Mouse (Mus musculus): ENCODE results near the gene Rexo2.
"Not testable (repeated sequence)": the region's sequence is repeated elsewhere in the genome, so short reads cannot be mapped to it uniquely, and the experiment has no call there.

Rexo2 gene

DNA sequence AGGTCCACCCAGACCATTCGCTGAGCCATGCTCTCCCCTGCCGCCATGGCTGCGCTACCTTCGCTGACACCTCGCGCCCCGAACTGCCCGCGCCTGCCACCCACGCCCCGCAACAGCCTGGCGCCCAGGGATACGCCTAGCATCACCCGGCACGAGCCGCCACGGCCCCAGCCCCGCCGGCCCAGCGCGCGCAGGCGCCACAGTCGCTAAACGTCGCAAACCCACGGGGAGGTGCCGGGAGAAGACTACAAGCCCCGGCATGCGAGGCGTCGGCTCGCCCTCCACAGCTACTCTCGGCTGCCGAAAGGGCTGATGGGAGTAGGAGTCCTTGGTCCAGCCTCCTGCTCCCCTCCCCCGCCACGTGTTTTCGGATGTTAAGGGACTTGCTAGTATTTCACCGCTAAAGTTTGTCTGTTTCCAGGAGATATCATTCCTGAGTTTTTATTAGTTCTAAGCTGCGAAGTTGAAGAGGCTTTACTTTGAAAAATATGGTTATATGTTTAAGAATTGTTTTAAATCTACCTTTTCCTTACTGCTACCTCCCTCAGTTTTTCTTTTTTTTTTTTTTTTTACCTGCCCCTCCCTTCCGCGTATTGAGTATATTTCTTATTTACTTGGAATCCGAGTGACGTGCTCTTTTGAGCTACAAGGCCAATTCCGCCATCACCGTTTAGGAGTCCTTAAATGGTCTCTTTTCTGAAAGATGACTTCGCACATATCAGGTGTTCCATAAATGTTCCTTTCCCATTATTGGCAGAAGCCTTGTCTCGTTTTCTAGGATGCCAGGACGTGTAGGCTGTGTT lies at the start of gene Rexo2:
TSS of gene Rexo2 (minus strand) at position 213 of the 803 bp plus-strand sequence.
- DNase-seq (ENCODE audit: low spot score): peak; percentile 89

DNA sequence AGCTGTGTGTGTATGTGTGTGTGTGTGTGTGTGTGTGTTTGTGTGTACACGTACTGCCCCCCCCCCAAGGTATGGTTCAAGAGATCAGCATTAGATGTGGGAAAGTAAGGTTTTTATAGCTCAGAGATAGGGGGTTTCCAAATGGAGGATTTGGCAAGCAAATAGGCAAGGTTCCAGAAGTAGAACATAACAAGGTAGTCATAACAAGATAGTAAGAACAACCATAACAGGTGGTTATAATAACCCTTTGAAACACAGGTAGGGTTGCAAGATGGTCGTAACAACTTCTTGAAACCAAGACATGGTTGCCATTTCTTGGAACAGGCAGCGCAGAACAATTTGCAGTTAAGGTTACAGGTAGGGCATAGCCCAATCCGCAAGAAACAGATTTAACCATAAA lies 46.1 kb upstream of the Rexo2 start:
- DNase-seq (ENCODE audit: low spot score): no peak

DNA sequence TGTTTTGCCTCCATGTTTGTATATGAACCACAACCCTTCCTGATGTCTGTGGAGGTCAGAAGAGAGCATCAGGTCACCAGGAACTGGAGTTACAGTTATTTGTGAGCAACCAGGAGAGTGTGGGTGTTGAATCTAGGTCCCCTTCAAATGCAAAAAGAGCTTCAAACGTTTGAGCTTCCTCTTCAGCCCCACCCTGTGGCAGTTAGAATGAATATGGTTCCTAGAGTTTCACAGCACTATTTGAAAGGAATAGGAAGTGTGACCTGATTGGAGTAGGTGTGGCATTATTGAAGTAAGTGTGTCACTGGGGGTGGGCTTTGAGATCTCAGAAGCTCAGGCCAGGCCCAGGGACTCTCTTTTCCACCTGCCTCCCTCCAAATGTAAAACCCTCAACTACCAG lies 45.1 kb upstream of the Rexo2 start:
- no peak for DNase-seq (ENCODE audit: low spot score)

DNA sequence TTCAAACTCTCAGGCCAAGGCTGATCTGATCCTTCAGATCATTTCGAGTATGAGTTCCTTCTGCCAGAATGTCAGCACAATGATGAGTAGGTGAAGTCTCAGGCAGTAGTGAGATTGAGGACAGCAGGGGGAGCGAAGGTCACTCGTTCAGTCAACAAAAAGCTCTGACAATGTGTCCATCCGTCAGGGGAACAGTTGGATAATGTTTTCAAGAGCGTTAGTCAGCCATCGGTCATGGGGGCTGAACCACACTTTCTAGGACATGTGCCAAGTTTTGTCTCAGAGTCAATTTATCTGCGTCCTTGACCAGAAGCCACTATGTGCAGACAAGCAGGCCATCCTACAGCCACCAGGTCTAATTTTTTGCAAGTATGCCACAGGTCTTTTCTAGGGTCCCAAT lies 40.0 kb upstream of the Rexo2 start:
- not testable (repeated sequence) for DNase-seq (ENCODE audit: low spot score)

DNA sequence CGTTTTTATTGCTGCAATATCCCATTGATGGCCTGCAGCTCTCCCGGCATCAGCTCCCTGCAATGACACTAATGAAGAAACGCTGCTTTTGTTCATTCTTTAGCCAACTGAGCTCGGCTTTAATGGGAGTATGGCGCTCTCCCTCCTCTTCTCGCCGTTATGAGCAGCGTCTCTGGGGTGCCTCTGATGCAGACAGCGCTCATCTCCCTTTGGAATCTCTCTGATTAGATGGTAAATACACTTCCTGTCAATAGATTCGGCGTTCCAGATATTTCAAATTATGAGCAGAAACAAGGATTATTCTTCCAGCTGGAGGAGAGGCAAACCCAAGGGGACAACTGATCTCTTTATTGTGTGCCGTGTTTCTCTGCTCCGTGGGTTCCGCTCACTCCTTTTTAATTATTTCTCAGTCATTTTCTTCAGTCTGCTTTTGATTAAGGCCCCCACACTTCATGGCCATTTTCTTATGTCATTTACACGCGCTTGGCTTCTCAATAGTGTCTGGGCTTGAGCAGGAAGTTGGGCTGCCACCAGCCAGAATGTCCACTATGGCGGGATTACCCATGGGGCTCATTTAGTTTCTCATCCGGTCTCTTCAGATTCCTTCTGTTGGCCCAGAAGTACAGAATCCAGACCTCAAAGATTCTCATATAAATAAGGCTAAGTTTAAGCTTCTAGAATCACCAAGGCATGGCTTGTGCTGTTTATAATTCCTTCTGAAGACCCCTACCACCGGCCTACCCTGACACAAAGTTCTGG lies 37.1 kb upstream of the Rexo2 start:
- DNase-seq (ENCODE audit: low spot score): no peak

DNA sequence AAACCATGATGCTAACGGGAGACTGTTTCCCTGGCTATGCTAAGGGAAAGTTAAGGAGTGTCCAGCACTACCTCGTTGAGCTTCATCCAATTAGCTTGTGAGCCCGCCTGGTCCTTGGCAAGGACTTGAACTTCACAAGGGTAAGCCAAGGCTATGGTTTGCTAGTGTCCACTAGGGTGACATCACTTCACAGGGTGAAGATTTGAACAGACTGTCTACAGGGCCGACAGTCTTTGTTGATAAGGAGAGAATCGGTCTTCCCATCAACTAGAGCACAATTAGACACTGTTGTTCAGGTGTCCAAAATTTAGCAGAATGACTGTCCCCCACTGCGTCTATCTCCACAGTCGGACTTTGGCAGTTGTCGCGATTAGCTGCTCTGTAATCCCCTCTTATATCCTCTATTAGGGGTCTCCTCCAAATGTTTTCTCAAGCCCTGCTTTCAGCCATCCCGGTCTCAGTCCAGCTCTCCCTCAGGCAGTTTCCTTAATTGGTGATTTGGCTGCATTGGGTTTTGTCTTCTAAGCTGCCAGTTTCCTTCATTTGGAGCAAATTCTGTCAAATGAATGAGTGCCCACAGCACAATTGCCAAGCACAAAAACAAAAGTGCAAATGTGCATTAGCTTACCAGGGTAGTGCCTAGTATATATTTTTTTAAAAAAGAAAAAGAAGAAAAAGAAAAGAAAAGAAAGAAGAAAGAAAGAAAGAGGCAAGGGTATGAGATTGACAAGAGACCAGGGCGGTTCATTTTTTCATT lies 36.4 kb upstream of the Rexo2 start:
- no peak for DNase-seq (ENCODE audit: low spot score)

DNA sequence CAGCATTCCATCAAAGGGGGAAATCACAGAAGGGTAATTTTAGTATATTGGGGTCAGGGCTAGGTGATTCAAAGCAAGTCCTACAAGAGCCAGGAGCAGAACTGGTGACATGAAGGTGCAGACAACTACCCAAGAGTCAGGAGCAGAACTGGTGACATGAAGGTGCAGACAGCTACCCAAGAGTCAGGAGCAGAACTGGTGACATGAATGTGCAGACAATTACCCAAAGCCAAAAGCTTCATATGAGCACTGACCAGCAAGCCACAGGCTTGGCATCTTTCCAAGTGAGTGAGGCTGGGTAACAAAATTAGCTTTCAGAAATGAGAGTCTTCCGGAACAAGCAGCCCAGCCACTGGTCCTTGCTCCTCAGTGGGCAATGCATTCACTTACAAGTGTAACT lies 34.9 kb upstream of the Rexo2 start:
- no peak for DNase-seq (ENCODE audit: low spot score)

DNA sequence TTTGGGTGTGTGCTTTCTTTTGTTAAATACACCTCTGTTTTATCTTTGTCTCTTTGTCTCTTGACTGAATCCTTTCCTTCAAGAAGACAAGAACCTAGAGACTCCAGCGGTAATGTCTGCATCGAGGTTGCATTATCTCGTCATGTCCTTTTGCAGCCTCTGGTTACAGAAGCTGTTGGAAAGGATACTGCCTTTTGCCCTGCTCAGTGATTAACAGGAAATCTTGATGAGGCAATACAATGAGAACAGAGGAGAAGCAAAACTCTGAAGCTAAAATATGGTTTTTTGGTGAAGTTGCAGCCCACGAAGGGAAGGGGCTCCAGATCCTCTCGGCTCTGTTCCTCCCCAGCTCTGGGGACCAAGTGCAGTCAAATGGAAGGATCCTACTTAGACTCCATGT lies 29.7 kb upstream of the Rexo2 start:
- no peak for DNase-seq (ENCODE audit: low spot score)

DNA sequence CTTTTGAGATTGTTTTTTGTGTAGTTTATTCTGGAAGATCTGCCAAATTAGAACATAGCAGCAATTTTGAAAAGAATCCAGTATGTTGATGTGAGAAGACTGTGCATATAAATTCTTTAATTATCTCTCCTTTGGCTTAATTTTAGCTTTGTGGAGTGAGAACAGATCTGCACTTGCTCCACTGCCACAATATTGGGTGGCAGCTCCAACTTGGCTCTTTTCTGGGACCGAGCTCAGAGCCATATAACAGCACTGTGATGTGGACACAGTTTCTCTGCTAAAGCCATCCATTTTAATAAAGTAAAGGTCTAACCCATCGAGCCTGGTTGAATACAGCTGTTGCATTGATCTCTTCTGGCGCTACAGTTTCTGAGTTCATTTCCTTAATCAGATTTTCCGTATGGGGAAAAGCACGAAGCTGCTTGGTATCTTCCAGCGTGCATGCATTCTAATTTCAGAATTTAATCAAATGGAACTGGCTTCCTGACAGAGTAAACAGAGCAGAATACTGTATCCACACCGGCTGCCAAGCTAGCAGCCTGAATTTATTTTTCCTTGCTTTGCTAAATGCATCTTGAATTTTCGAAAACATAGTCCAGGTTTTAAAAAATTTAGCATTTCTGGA lies 24.4 kb upstream of the Rexo2 start:
- no peak for DNase-seq (ENCODE audit: low spot score)

DNA sequence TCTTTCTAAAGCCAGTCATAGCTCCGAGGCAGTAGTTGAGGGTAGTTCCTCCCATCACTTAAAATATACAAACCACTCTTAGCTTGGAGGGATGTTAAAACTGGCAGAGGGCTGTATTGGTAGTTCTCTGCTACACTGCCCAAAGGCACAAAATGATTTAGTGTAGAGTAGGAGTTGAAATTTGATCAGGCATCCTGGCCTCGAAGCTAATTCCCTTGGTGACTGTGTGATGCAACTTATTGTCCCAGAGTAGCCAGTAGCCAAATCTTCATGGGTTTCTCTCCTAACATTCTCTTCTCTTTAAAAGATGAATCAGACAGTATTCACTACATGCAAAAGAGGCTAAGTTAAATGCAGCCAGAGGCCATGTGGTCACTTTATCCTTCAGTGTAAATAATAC lies 22.6 kb upstream of the Rexo2 start:
- DNase-seq (ENCODE audit: low spot score): no peak

DNA sequence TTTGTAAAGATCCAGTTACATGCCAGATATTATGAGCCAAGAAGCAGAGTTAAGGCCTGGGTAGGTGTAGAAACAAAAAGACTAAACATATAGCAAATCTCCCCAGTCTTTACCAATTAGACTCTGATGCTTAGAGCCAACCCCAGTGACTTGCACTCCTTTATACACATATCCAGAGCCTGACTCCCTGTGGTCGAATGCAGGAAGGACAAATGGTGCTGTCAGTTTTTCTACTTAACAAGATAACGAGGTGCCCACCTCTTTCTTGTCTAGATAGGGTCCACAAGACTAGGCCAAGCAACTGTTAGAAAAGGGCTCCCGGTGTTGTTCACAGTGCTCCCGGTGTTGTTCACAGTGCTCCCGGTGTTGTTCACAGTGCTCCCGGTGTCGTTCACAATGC lies 20.8 kb upstream of the Rexo2 start:
- DNase-seq (ENCODE audit: low spot score): no peak

DNA sequence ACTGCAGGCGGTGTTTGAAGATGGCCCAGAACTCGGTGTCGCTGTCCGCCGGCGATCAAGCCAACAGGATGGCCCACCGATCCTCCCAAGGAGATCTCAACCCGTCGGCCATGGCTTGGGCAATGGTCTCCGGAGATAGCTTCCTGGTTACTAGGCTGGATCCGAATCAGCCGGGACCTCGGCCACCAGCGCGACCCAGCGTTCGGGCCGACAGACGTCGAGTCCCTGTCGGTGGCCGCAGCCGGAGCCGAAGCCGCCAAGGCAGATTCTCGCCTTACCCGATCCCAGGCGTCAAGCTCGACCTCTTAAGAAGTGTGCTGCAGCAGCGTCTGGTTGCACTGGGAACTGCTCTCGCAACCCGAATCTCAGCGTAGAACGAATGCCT lies 15.1 kb upstream of the Rexo2 start:
- DNase-seq (ENCODE audit: low spot score): no peak

DNA sequence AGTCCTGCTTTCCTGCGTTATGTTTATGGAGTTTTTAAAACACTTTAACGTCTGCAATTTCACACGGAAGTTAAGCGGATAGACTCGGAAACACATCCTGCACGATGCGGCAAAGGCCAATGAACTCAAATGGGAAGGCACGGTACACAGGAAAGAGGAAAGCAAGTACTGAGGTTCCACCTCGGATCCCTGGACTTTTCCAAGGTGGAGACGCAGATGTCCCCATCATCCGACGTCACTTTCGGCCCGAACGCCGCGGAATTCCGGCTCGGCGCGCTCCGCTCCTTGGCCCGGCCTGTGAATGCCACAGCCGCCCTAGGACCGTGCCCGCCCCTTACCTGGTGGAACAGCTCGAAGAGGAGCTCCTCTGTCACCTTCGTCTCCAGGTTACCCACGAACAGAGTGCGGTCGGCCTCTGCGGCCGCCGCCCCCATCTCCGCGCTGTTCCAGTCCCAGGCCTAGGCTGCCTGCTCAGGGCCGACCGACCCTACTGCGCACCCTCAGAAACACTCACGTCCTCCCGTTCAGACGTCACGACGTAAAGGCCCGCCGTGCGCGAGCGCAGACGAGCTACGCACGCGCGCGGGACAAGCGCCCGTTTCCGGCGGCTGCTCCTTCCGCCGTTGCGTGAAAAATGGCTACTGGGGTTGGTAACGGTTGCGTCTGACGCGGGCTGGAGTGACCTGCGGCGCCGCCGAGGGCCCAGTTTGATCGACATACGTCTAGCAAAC lies 14.6 kb upstream of the Rexo2 start, which contains the start of the genes Rbm7 and Gm5617:
TSS of gene Rbm7 (minus strand) at position 483 of the 731 bp plus-strand sequence.
TSS of gene Gm5617 (plus strand) at position 626 of the 731 bp plus-strand sequence.
- DNase-seq (ENCODE audit: low spot score): peak; percentile 90

DNA sequence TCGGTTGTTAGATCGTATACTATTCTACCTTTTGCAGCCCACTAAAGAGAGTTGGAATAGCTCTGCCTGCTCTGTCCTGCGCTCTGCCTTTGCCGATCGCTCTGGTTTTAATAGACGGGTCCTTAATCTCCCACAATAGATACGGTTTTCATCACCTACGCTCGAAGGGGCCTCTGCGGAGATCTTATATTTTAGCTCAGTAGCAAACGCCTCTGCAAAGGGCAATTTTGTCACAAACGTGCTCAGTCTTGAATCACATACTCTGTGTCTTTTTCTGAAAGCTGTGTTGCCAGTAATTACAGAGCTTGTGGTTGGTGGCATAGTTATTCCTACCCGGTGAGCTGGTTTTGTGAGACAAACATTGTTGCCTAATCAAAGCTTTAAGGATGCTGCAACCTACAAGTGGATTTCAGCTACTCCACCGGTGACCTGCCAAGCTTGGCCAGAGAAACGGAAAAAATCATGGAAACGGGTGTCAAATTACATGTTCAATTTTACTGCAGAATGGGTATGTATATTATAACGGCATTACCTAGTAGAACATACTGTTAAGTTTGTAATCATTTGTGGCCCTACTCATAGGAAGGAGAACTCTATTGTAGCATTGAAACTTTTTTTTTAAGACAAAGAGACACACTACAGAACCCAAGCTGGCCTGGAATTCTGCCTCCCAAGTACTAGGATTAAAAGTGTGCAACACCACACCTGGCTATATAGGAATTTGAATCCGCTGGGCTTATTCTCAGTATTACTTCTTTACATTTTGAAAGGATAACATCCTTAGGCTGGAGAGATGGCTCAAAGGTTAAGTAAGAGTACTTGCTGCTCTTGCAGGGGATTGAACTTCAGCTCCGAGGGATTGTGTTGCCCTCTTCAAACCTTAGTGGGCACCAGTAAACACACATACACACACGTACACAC lies 1.1 kb upstream of the Rexo2 start:
- DNase-seq (ENCODE audit: low spot score): peak; percentile 7

DNA sequence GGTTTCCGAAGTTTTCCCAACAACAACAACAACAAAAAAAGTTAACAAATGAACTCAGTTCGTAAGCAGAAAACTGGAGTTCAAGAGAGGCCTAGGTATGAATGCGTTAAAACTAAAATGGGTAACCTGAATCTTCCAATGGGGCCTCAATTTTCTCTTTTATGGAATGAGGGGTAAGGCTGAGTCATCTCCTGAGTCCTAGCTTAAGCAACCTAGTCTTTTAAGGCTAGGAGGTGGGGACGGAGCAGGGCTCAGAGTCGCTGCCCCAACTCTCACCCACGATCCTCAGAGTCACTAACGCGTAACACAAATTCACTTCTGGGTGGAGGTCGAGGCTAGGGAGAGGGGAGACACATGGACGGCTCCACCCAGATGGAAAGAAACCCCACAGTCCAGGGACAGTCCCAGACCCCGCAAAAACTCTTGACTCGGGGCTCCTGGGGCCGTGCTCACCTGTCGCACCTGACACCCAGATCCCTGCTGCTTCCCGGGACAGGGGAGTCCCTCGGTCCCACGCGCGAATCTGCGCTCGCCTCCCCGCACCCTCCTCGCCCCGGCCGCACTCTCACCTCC lies 499 bp downstream of the Rexo2 start:
- DNase-seq (ENCODE audit: low spot score): no peak

DNA sequence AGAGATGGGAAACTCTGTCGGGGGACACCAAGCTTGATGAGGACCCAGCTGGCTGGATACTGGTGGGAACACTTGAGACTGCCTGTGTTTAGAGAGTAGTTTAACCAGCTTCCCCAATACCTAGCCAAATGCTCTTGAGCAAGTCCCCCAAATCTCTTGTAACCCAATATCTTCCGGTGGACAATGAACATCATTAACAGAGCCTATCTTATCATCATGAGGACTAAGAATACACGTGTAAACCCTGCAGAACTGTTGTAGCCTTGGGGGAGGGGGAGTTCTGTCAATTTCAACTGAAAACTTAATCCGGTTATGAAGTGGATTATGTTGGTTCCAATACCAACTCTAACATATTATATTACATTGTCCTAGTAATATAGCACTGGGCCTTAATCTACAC lies 1.6 kb downstream of the Rexo2 start:
- DNase-seq (ENCODE audit: low spot score): no peak

DNA sequence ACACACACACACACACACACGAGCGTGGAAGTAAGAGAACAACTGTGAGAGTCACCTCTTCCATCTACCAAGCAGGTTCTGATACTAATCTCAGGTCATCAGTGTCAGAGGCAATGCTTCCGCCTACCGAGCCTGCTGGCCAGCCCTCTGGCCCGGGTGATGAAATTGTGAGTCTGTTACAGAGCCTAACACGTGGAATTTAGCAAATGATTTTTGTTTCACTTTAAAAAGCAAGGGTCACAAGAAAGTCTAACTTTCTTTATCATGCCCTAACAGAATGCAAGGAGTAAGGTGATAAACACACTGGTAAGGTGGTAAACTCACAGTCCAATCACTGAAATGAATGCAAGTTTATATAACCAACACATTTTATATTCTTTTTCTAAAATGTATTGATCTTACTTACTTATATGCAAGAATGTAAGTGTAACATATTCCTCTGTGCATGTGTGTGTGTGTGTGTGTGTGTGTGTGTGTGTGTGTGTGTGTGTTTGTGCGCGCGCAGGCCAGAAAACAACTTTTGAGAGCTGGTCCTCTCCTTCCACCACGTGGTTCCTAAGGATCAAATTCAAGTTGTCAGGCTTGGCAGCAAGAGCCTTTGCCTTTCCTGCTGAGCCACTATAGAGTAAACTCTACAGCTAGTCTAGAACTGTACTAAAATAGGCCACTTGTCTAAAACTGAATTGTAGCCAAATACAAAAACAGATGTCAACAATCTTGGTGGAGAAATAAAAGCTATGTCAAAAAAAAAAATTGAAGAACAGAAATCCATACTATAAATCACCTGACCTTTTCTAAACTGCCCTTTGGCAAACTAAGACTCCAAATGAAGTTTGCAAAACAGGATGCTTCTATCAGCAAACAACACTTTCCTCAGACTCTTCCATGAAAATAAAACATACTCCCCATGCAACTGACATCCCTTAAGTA lies 3.9 kb downstream of the Rexo2 start:
- DNase-seq (ENCODE audit: low spot score): no peak

DNA sequence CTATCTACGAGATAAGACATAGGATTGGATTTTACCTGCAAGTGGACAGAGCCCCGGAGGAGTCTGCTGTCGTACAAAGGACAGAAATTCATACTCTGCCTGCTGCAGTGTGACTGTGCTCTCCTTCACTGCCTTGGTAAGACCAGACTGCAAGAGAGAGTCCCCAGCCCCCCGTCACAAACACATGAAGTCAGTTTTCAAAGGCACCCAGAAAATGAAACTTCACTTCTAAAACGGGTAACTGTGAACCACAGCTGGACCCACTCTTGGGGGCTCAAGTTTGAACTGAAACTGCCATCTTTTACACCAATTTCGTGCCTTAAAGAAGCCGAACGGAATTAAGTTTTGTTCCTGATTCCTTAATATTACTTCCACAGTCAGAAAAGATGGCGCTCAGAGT lies 6.1 kb downstream of the Rexo2 start:
- no peak for DNase-seq (ENCODE audit: low spot score)

DNA sequence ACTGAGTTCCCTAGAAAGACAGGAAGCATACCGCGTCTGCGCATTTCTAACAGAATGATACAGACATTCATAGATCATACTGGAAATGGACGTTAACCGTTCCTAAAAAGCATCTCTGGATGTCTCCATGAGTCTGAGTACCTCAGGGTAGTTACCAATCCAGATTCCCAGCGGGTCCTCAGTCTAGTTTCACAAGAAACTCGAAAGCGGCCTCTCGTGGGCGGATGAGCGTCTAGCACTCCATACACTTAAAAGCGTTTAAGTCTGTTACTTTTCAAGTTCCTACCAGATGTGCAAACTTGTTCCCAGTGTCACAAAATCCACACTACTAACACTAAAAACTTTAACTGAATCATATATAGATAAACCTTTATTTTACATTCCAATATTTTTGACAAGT lies 7.3 kb downstream of the Rexo2 start:
- DNase-seq (ENCODE audit: low spot score): no peak

Measured in urinary bladder, postnatal 25 days (tissue).